Mouse (Mus musculus) embryonic facial prominence, embryonic 14.5 days (tissue): Measurements from ENCODE around the gene Cacnb4. TPM values are rescaled to one million over a fixed set of nuclear protein-coding genes. Genes with fewer than 3 reads are reported as not detected.
A peak's percentile ranks its signal among the peaks of the same experiment; 100 is the strongest.

Experiments used
- ATAC-seq: fragments of 200-750 bp; cut with Nextera tagmentation; 2 replicates; pipeline ENCODE4 v1.8.0; 2017; ENCODE audit warnings: low read depth, moderate number of reproducible peaks, moderate TSS enrichment
- DNase-seq: peaks from one replicate; pipeline ENCODE4 v3.0.0-alpha.2; 2015; ENCODE audit warnings: low spot score
- H3K27ac ChIP-seq: fragments of 300-500 bp; sonication (generic); replicated peaks from 2 replicates; pipeline ENCODE4 v1.5.1; 2014; ENCODE audit warnings: low read depth, mild to moderate bottlenecking, low read length, moderate library complexity
- H3K27me3 ChIP-seq: fragments of 300-500 bp; sonication (generic); replicated peaks from 2 replicates; pipeline ENCODE4 v1.6.1; 2014; ENCODE audit warnings: low read length; ENCODE audit not compliant: control insufficient read depth, insufficient read depth
- H3K36me3 ChIP-seq: fragments of 300-500 bp; sonication (generic); 2 replicates; pipeline ENCODE4 v1.6.1; 2014; ENCODE audit warnings: low read length, mixed read lengths; ENCODE audit not compliant: control insufficient read depth, insufficient read depth
- H3K4me1 ChIP-seq: fragments of 300-500 bp; sonication (generic); 2 replicates; pipeline ENCODE4 v1.6.1; 2014; ENCODE audit warnings: antibody characterized with exemption, low read length; ENCODE audit not compliant: control insufficient read depth, insufficient read depth
- H3K4me2 ChIP-seq: fragments of 300-500 bp; sonication (generic); 2 replicates; pipeline ENCODE4 v1.6.1; 2014; ENCODE audit warnings: low read depth, mild to moderate bottlenecking, low read length, moderate library complexity, mixed read lengths
- H3K4me3 ChIP-seq: fragments of 300-500 bp; sonication (generic); 2 replicates; pipeline ENCODE4 v1.5.1; 2014; ENCODE audit warnings: low read depth, mild to moderate bottlenecking, low read length
- H3K9ac ChIP-seq: fragments of 300-500 bp; sonication (generic); 2 replicates; pipeline ENCODE4 v1.6.1; 2014; ENCODE audit warnings: low read depth, mild to moderate bottlenecking, low read length, moderate library complexity, mixed read lengths
- H3K9me3 ChIP-seq: fragments of 300-500 bp; sonication (generic); 2 replicates; pipeline ENCODE4 v1.6.1; 2016; ENCODE audit warnings: low read length; ENCODE audit not compliant: control insufficient read depth
- WGBS: fragments of 180-500 bp; shearing (Covaris S2); extraction: QIAGEN DNeasy Blood & Tissue Kit; methylation state at CpG from one replicate; pipeline ENCODE4 v1.1.7; 2014; 5-methylcytosine and 5-hydroxymethylcytosine counted together
- polyA plus RNA-seq: library from polyadenylated mRNA; unstranded; fragments of >200 nt; fragmentation: Nextera tagmentation; extraction: Ambion mirVana; gene quantifications from 2 replicates; pipeline ENCODE4 v1.2.1, GENCODE M21; 2014

Cacnb4 gene
- polyA plus RNA-seq, 1 experiment from 2014 or later, result 1.4 TPM

- ATAC-seq (peak; percentile 44; the same call in 1 of the 2 replicates), DNase-seq (peak; percentile 86)
- Histone ChIP-seq H3K36me3 (no peaks in the 10 kb centered on the region), H3K27ac (no peak overlapping the region), H3K9ac (no peak overlapping the region), H3K4me2 (no peak overlapping the region), H3K4me1 (no peaks in the 10 kb centered on the region), H3K9me3 (no peaks in the 10 kb centered on the region), H3K27me3 (no peaks in the 10 kb centered on the region), H3K4me3 (no peak overlapping the region)
- WGBS, result 33% methylated on average over 5 of the region's 5 CpGs
Observed at GRCm38 (mm10) chr2:52442125-52442524, 234.5 kb downstream of the Cacnb4 start.

GRCm38 (mm10) chr2:52440420-52441015 is 236.1 kb downstream of the Cacnb4 start:
- 70% methylated on average over 4 of the region's 4 CpGs for WGBS
- no peak for ATAC-seq

DNA sequence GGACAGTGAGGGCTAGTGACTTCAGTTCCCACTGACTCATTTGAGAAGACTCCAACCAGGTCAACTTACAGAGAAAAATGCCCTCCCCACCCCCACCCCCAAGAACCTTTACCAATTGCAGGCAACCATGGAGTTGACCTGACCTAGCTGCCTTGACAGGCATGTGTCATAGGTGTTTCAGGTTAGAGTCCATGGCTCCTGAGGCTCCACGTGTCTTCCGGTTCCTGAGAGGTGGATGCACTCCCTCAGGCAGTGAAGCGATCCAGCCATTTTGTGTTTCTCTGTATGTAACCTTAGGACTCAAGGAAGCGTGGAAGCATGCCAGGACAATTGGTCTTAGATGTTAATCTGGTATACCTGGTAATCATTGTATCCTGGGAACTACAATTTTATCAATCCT is 238.2 kb downstream of the Cacnb4 start:
- Histone ChIP-seq H3K4me2 (no peak overlapping the region), H3K4me3 (no peak overlapping the region), H3K9me3 (no peaks in the 10 kb centered on the region), H3K9ac (no peak overlapping the region), H3K4me1 (peaks cover 2% of the 10 kb centered on the region), H3K36me3 (no peaks in the 10 kb centered on the region), H3K27ac (no peak overlapping the region), H3K27me3 (no peaks in the 10 kb centered on the region)
- ATAC-seq (0 out of 2 replicates have a peak, but pooled peaks have one; percentile 32), DNase-seq (no peak)
- 90% methylated on average over 4 of the region's 4 CpGs for WGBS

More at GRCm38 (mm10) chr2:52440420-52441015, 236.1 kb downstream of the Cacnb4 start:
- Histone ChIP-seq H3K36me3 (no peaks in the 10 kb centered on the region), H3K4me3 (no peak overlapping the region), H3K9ac (no peak overlapping the region), H3K27me3 (no peaks in the 10 kb centered on the region), H3K4me1 (no peaks in the 10 kb centered on the region), H3K9me3 (no peaks in the 10 kb centered on the region), H3K4me2 (no peak overlapping the region), H3K27ac (no peak overlapping the region)
- DNase-seq, result no peak

DNA sequence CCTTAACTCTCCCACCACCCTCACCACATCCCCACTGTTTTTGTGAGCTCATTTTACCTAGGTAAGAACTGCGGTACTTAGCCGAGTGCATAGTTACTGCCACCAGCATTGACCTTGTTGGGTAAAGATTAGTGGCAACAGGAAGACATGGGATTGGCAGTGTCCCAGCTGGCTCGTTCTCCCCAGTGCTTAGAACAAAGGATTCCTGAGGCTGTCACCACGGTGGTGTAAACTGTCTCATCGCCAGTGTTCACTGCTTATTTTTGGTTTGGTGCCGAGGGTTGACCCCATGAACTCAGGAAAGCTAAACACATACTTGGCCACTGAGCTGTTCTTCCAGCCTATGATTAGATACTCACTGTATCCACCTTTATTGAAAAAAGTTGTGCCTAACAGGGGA is 238.6 kb downstream of the Cacnb4 start:
- no peaks in the 10 kb centered on the region for H3K27me3 ChIP-seq
- ATAC-seq, result peak; percentile 62
- no peaks in the 10 kb centered on the region for H3K9me3 ChIP-seq
- peak; percentile 76 for DNase-seq
- no peaks in the 10 kb centered on the region for H3K36me3 ChIP-seq
- no peak overlapping the region for H3K9ac ChIP-seq
- peaks cover 4% of the 10 kb centered on the region for H3K4me1 ChIP-seq
- no peak overlapping the region for H3K4me3 ChIP-seq
- 44% methylated on average over 6 of the region's 6 CpGs for WGBS
- no peak overlapping the region for H3K4me2 ChIP-seq
- H3K27ac ChIP-seq, result no peak overlapping the region

GRCm38 (mm10) chr2:52435919-52436632 is 240.6 kb downstream of the Cacnb4 start:
- Histone ChIP-seq H3K27me3 (no peaks in the 10 kb centered on the region), H3K4me3 (no peak overlapping the region), H3K9ac (no peak overlapping the region), H3K9me3 (no peaks in the 10 kb centered on the region), H3K36me3 (no peaks in the 10 kb centered on the region), H3K4me2 (no peak overlapping the region), H3K4me1 (peaks cover 4% of the 10 kb centered on the region), H3K27ac (no peak overlapping the region)
- ATAC-seq, result no peak
- 56% methylated on average over 14 of the region's 14 CpGs for WGBS
- no peak for DNase-seq

GRCm38 (mm10) chr2:52433365-52433764 is 243.3 kb downstream of the Cacnb4 start:
- Histone ChIP-seq H3K4me3 (no peak overlapping the region), H3K36me3 (no peaks in the 10 kb centered on the region), H3K9ac (no peak overlapping the region), H3K27me3 (no peaks in the 10 kb centered on the region), H3K4me2 (no peak overlapping the region), H3K4me1 (peaks cover 4% of the 10 kb centered on the region), H3K9me3 (no peaks in the 10 kb centered on the region), H3K27ac (no peak overlapping the region)
- ATAC-seq (no peak), DNase-seq (peak; percentile 35)
- WGBS, result 30% methylated on average over 7 of the region's 7 CpGs

DNA sequence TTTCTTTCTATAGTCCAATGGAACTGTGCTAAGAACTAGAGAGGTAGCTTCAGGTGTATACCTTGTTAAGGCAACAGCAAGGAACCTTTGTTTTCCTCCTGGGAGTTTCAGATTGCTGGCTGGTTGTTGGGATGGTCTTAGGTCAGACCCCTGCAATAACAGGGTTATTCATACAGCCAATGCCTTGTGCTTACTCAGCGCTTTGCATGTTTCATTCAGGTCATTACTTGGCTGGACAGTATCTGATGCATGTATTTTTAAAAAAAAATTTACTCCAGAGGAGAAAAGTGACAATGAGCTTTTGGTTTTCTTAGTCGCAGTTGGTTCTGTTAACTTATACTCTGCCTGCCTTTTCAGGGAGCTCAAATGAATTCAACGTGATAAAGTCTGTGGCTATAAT is 249.2 kb downstream of the Cacnb4 start:
- no peak for DNase-seq
- H3K27ac ChIP-seq, result no peak overlapping the region
- 69% methylated on average over 3 of the region's 3 CpGs for WGBS
- H3K9ac ChIP-seq, result no peak overlapping the region
- H3K9me3 ChIP-seq, result no peaks in the 10 kb centered on the region
- no peaks in the 10 kb centered on the region for H3K36me3 ChIP-seq
- H3K4me1 ChIP-seq, result peaks cover 19% of the 10 kb centered on the region; the same call in 1 of the 2 replicates
- no peak for ATAC-seq
- H3K27me3 ChIP-seq, result no peaks in the 10 kb centered on the region
- no peak overlapping the region for H3K4me3 ChIP-seq
- H3K4me2 ChIP-seq, result no peak overlapping the region

DNA sequence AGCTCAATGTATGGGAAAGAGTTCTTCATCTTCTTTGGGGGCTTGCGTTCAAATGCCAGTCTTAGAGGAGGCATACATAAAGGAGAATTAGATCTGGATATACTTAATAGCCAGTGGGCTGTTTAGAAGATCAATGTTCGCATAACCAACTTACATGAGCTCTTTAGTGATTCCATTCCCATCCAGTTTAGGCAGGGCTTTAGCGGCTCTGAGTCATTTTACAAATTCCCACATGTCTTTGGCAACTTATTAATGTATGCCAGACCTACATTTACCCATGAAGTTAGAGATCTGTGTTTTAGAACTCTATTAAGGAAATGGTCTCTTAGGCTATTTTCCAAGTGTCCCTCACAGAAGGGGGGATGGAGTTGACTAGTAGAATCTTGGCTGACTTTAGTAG is 250.6 kb downstream of the Cacnb4 start:
- no peaks in the 10 kb centered on the region for H3K36me3 ChIP-seq
- ATAC-seq (no peak), DNase-seq (no peak)
- peak overlapping the region; percentile 73 for H3K4me2 ChIP-seq
- H3K27ac ChIP-seq, result no peak overlapping the region
- H3K4me1 ChIP-seq, result peaks cover 24% of the 10 kb centered on the region
- H3K27me3 ChIP-seq, result no peaks in the 10 kb centered on the region
- 68% methylated on average over 3 of the region's 3 CpGs for WGBS
- peak overlapping the region; percentile 97; the same call in 1 of the 2 replicates for H3K4me3 ChIP-seq
- no peaks in the 10 kb centered on the region for H3K9me3 ChIP-seq
- no peak overlapping the region for H3K9ac ChIP-seq

- DNase-seq (no peak), ATAC-seq (0 out of 2 replicates have a peak, but pooled peaks have one; percentile 6)
- Histone ChIP-seq H3K27me3 (no peaks in the 10 kb centered on the region), H3K4me1 (peaks cover 24% of the 10 kb centered on the region), H3K4me3 (peak overlapping the region; percentile 97), H3K4me2 (peak overlapping the region; percentile 73), H3K9me3 (no peaks in the 10 kb centered on the region), H3K9ac (peak overlapping the region; percentile 96), H3K36me3 (no peaks in the 10 kb centered on the region), H3K27ac (peak overlapping the region; percentile 91)
- 14% methylated on average over 10 of the region's 10 CpGs for WGBS
Observed at GRCm38 (mm10) chr2:52425523-52425795, 251.2 kb downstream of the Cacnb4 start.
